In the genomic region with DNA sequence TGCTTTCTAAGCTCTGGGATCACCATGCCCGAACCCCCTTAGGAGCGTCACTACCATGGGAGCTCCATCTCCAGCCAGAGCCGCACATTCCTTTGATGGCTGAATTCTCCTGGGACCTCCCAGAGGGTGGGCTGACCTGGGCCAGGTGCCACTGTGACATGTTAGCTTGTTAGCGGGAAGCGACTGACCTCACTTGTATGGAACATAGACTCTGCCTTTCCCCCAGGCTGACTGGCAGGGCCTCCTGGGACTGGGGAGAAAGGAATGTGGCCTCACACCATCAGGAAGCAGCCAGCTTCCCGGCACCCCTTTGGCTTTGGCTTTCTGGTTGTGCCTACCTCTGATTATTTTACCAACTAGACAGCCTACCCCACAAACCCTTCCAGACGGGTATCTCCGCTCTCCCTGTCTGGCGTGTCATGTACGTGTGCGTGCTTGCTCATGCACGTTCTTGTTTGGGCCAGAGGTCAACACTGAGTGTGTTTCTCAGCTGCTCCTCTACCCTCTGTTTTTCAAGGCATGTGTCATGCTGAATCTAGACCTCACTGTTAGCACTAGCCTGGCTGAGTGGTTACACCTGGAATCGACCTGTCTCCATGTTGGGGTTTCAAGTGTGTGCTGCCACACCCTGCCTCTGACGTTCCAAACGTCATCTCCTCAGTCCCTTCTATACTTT, we compare ENCODE assay signal across 12 mouse cellular contexts.
DNase-seq lines count a peak whose midpoint lies in the region; ATAC-seq lines count a peak whose summit lies in the region.
"Had no signal": no experiment of that assay in that cellular context is flagged by ENCODE, and none has a peak within 500 bp of the region (broad histone marks: within the 10 kb centered on the region; RNA-seq: fewer than 3 reads in every experiment).

No protein-coding gene starts in this region.

- H3K9me3 ChIP-seq in intestine, embryonic 15.5 days = no peaks in the 10 kb centered on the region
- 0 out of 2 replicates have a peak, but pooled peaks cover under 1% of the 10 kb centered on the region for H3K9me3 ChIP-seq in limb, embryonic 13.5 days
- H3K9me3 ChIP-seq: neural tube, embryonic 13.5 days had no signal

- H3K27me3 ChIP-seq in intestine, embryonic 15.5 days (replicated peaks) = no peaks in the 10 kb centered on the region
- H3K27me3 ChIP-seq in limb, embryonic 13.5 days = no peaks in the 10 kb centered on the region
- H3K27me3 ChIP-seq: neural tube, embryonic 13.5 days had no signal

- no peak overlapping the region for H3K4me3 ChIP-seq in intestine, embryonic 15.5 days (replicated peaks)
- H3K4me3 ChIP-seq in limb, embryonic 13.5 days = no peak overlapping the region
- H3K4me3 ChIP-seq: neural tube, embryonic 13.5 days had no signal

- no peak overlapping the region for H3K4me2 ChIP-seq in intestine, embryonic 15.5 days (replicated peaks)
- H3K4me2 ChIP-seq in limb, embryonic 13.5 days (replicated peaks) = no peak overlapping the region
- H3K4me2 ChIP-seq: neural tube, embryonic 13.5 days had no signal

- 61% methylated on average over 15 of the region's 15 CpGs for WGBS in intestine, embryonic 15.5 days
- 60% methylated on average over 15 of the region's 15 CpGs for WGBS in limb, embryonic 13.5 days

- peak; percentile 42 for DNase-seq in embryo, embryonic 10 days (ENCODE audit: low spot score)
- DNase-seq in embryo, embryonic 10.5 days (ENCODE audit: low spot score) = no peak
- DNase-seq in 416B (ENCODE audit: low read depth) = peak; percentile 18
- DNase-seq in left cerebral cortex, adult 9 months (ENCODE audit: low spot score in 2 of 2) = no peak
- DNase-seq in cerebellum, postnatal 25 days = no peak
- DNase-seq: cerebellum, postnatal 10 days; gastrocnemius, postnatal 25 days; left cerebral cortex, postnatal 4 days had no signal

- H3K4me1 ChIP-seq in intestine, embryonic 15.5 days (replicated peaks) = peaks cover 51% of the 10 kb centered on the region
- H3K4me1 ChIP-seq in limb, embryonic 13.5 days = peaks cover 58% of the 10 kb centered on the region

- ATAC-seq in intestine, embryonic 15.5 days = no peak
- no peak for ATAC-seq in limb, embryonic 13.5 days (ENCODE audit: low FRiP score, low read depth)
- ATAC-seq in frontal cortex, adult (ENCODE audit: low TSS enrichment) = no peak

- H3K36me3 ChIP-seq in intestine, embryonic 15.5 days = peaks cover 11% of the 10 kb centered on the region; the same call in 1 of the 2 replicates
- peaks cover 42% of the 10 kb centered on the region for H3K36me3 ChIP-seq in limb, embryonic 13.5 days

- H3K9ac ChIP-seq in intestine, embryonic 15.5 days = no peak overlapping the region
- no peak overlapping the region for H3K9ac ChIP-seq in limb, embryonic 13.5 days
- H3K9ac ChIP-seq: neural tube, embryonic 13.5 days had no signal

- H3K27ac ChIP-seq in intestine, embryonic 15.5 days = peak overlapping the region; percentile 93
- H3K27ac ChIP-seq in limb, embryonic 13.5 days = peak overlapping the region; percentile 94

Comparison
In these comparisons a context has a peak if more than half of its experiments do, and no peak if none do; other contexts are left out.
1. DNase-seq: peak in embryo, embryonic 10 days (single experiment) and 416B (single experiment); none in embryo, embryonic 10.5 days (single experiment), left cerebral cortex, adult 9 months (0 of 2) and cerebellum, postnatal 25 days (0 of 2).